Mouse (Mus musculus) neural tube, embryonic 12.5 days (tissue): ENCODE data around the gene Erbb3. TPM values are rescaled to one million over a fixed set of nuclear protein-coding genes. Genes with fewer than 3 reads are reported as not detected.
"Not testable (repeated sequence)": the region's sequence is repeated elsewhere in the genome, so short reads cannot be mapped to it uniquely, and the experiment has no call there.

Source experiments
- ATAC-seq: fragments of 200-750 bp; cut with Nextera tagmentation; 2 replicates; pipeline ENCODE4 v1.8.0; 2017; ENCODE audit warnings: low read depth, mild to moderate bottlenecking, moderate TSS enrichment, moderate library complexity; ENCODE audit not compliant: low FRiP score
- H3K27ac ChIP-seq: fragments of 300-500 bp; sonication (generic); 2 replicates; pipeline ENCODE4 v1.5.1; 2016
- H3K27me3 ChIP-seq: fragments of 300-500 bp; sonication (generic); replicated peaks from 2 replicates; pipeline ENCODE4 v1.6.1; 2016; ENCODE audit warnings: mild to moderate bottlenecking
- H3K36me3 ChIP-seq: fragments of 300-500 bp; sonication (generic); 2 replicates; pipeline ENCODE4 v1.6.1; 2016; ENCODE audit warnings: mild to moderate bottlenecking
- H3K4me1 ChIP-seq: fragments of 300-500 bp; sonication (generic); 2 replicates; pipeline ENCODE4 v1.6.1; 2016
- H3K4me2 ChIP-seq: fragments of 300-500 bp; sonication (generic); replicated peaks from 2 replicates; pipeline ENCODE4 v1.6.1; 2016; ENCODE audit warnings: mild to moderate bottlenecking
- H3K4me3 ChIP-seq: fragments of 300-500 bp; sonication (generic); 2 replicates; pipeline ENCODE4 v1.5.1; 2016
- H3K9ac ChIP-seq: fragments of 300-500 bp; sonication (generic); 2 replicates; pipeline ENCODE4 v1.6.1; 2016; ENCODE audit warnings: mild to moderate bottlenecking
- H3K9me3 ChIP-seq: fragments of 300-500 bp; sonication (generic); 2 replicates; pipeline ENCODE4 v1.6.1; 2016; ENCODE audit warnings: mild to moderate bottlenecking
- WGBS: fragments of 180-500 bp; shearing (Covaris S2); methylation state at CpG from one replicate; pipeline ENCODE4 v1.1.7; 2016; 5-methylcytosine and 5-hydroxymethylcytosine counted together
- polyA plus RNA-seq: library from polyadenylated mRNA; unstranded; fragments of >200 nt; fragmentation: Nextera tagmentation; extraction: Ambion mirVana; gene quantifications from 2 replicates; pipeline ENCODE4 v1.2.1, GENCODE M21; 2016

Erbb3 gene
- polyA plus RNA-seq, 1 experiment from 2014 or later: 16.0 TPM

- no peak for ATAC-seq
- no peaks in the 10 kb centered on the region for H3K36me3 ChIP-seq
- H3K9me3 ChIP-seq: no peaks in the 10 kb centered on the region
- no peak overlapping the region for H3K4me2 ChIP-seq
- H3K4me3 ChIP-seq: no peak overlapping the region
- WGBS: 90% methylated on average over 3 of the region's 3 CpGs
- no peak overlapping the region for H3K27ac ChIP-seq
- no peaks in the 10 kb centered on the region; the same call in 1 of the 2 replicates for H3K27me3 ChIP-seq
- H3K4me1 ChIP-seq: no peaks in the 10 kb centered on the region
- H3K9ac ChIP-seq: no peak overlapping the region
Measured at GRCm38 (mm10) chr10:128579298-128579697, 10.2 kb downstream of the Erbb3 start.

DNA sequence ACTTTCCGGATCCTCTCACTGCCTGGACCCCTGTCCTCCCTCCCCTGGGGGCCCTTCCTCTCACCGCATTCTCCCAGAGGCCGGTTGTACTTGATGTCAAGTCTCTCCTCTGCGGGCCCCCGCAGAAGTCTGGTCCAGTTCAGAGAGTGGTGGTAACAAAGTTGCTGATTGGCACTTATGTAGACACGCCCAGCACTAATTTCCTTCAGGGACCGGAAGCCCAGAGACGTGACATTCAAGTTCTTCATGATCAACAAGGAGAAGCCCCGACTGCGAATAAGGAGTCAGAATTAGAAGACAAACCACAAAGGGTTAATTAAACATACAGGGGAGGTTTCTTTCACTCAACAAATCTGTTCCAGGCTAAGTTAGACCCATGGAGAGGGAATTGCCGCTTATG lies 11.1 kb downstream of the Erbb3 start:
- Histone ChIP-seq H3K4me1 (no peaks in the 10 kb centered on the region), H3K9ac (no peak overlapping the region), H3K27me3 (no peaks in the 10 kb centered on the region), H3K4me2 (no peak overlapping the region), H3K9me3 (no peaks in the 10 kb centered on the region), H3K4me3 (no peak overlapping the region), H3K27ac (no peak overlapping the region), H3K36me3 (no peaks in the 10 kb centered on the region)
- ATAC-seq: no peak
- 79% methylated on average over 11 of the region's 11 CpGs for WGBS

GRCm38 (mm10) chr10:128575063-128575462 lies 14.4 kb downstream of the Erbb3 start:
- H3K4me1 ChIP-seq: no peaks in the 10 kb centered on the region
- ATAC-seq: no peak
- 89% methylated on average over 2 of the region's 2 CpGs for WGBS

GRCm38 (mm10) chr10:128565788-128566531 lies 23.5 kb downstream of the Erbb3 start, which contains the start of gene Pa2g4:
Gene Pa2g4, minus strand, starts transcription at chr10:128565987.
- ATAC-seq: peak; percentile 99
- WGBS: under 1% methylated on average over 58 of the region's 58 CpGs
- H3K9me3 ChIP-seq: no peaks in the 10 kb centered on the region

More at GRCm38 (mm10) chr10:128575063-128575462, 14.4 kb downstream of the Erbb3 start:
- Histone ChIP-seq H3K27ac (no peak overlapping the region), H3K4me2 (no peak overlapping the region), H3K36me3 (no peaks in the 10 kb centered on the region), H3K9ac (no peak overlapping the region), H3K27me3 (no peaks in the 10 kb centered on the region), H3K9me3 (no peaks in the 10 kb centered on the region), H3K4me3 (no peak overlapping the region)

GRCm38 (mm10) chr10:128565206-128565787 lies 24.2 kb downstream of the Erbb3 start:
- H3K36me3 ChIP-seq: peaks cover 33% of the 10 kb centered on the region
- WGBS: under 1% methylated on average over 46 of the region's 46 CpGs
- peak; percentile 60 for ATAC-seq
- H3K27ac ChIP-seq: peak overlapping the region; percentile 68
- peak overlapping the region; percentile 85 for H3K4me2 ChIP-seq
- no peaks in the 10 kb centered on the region for H3K27me3 ChIP-seq
- H3K9me3 ChIP-seq: no peaks in the 10 kb centered on the region
- peak overlapping the region; percentile 87 for H3K4me3 ChIP-seq
- peaks cover 19% of the 10 kb centered on the region for H3K4me1 ChIP-seq
- H3K9ac ChIP-seq: peak overlapping the region; percentile 83

More at GRCm38 (mm10) chr10:128565788-128566531, 23.5 kb downstream of the Erbb3 start, which contains the start of gene Pa2g4:
- H3K36me3 ChIP-seq: peaks cover 26% of the 10 kb centered on the region
- peak within 1 kb of the TSS; percentile 68 for H3K27ac ChIP-seq
- H3K4me3 ChIP-seq: peak within 1 kb of the TSS; percentile 87
- no peaks in the 10 kb centered on the region for H3K27me3 ChIP-seq
- H3K4me1 ChIP-seq: peaks cover 19% of the 10 kb centered on the region
- peak within 1 kb of the TSS; percentile 85 for H3K4me2 ChIP-seq
- peak within 1 kb of the TSS; percentile 83 for H3K9ac ChIP-seq

- no peak overlapping the region for H3K9ac ChIP-seq
- no peak for ATAC-seq
- peak overlapping the region; percentile 85; the same call in 1 of the 2 replicates for H3K4me2 ChIP-seq
- peaks cover 50% of the 10 kb centered on the region for H3K36me3 ChIP-seq
- no peaks in the 10 kb centered on the region for H3K9me3 ChIP-seq
- peaks cover 19% of the 10 kb centered on the region for H3K4me1 ChIP-seq
- H3K27me3 ChIP-seq: no peaks in the 10 kb centered on the region
- no peak overlapping the region for H3K27ac ChIP-seq
- no peak overlapping the region for H3K4me3 ChIP-seq
- WGBS: 94% methylated on average over 6 of the region's 6 CpGs
Measured at GRCm38 (mm10) chr10:128563544-128563943, 25.9 kb downstream of the Erbb3 start.

DNA sequence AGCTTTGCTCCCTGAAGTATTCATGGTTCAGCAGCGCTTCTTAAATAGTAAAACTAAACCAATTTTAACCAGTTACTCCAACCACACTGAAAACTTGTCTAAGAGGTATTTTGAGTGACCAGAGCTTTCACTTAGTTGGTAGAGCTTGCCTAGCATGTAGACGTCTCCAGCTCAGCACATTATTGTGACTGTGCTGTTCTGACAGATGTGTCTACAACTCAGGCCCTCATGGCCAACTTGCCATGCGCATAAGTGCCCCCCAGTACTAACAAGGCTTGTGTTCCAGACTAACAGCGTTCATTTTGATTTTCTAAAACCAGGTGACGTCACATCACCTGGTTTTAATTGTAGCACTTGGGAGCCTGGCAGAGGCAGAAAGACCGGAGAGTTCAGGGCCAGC lies 32.5 kb downstream of the Erbb3 start:
- Histone ChIP-seq H3K4me3 (no peak overlapping the region), H3K9me3 (no peaks in the 10 kb centered on the region), H3K36me3 (peaks cover 54% of the 10 kb centered on the region), H3K27me3 (no peaks in the 10 kb centered on the region), H3K4me1 (no peaks in the 10 kb centered on the region), H3K27ac (no peak overlapping the region), H3K9ac (no peak overlapping the region), H3K4me2 (no peak overlapping the region)
- ATAC-seq: no peak
- 90% methylated on average over 6 of the region's 6 CpGs for WGBS

DNA sequence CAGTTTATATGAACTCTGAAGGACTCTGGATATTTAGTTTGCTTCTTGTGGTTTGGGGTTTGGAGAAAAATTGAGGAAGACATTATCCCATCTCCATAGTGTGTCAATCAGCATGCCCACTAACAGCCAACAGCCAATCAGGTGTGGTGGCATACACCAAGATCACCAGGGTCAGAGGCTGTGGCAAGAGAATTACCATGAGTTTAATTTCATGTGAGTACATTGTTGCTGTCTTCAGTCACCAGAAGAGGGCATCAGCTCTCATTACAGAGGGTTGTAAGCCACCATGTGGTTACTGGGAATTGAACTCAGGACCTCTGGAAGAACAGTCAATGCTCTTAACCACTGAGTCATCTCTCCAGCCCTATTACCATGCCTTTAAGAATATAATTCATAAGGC lies 33.2 kb downstream of the Erbb3 start:
- Histone ChIP-seq H3K36me3 (peaks cover 47% of the 10 kb centered on the region), H3K27ac (no peak overlapping the region), H3K4me2 (no peak overlapping the region), H3K4me1 (no peaks in the 10 kb centered on the region), H3K27me3 (no peaks in the 10 kb centered on the region), H3K9ac (no peak overlapping the region), H3K9me3 (no peaks in the 10 kb centered on the region), H3K4me3 (no peak overlapping the region)
- no peak for ATAC-seq

GRCm38 (mm10) chr10:128555567-128555966 lies 33.9 kb downstream of the Erbb3 start:
- not testable (repeated sequence) for H3K4me2 ChIP-seq, H3K4me3 ChIP-seq, H3K27me3 ChIP-seq, H3K27ac ChIP-seq, H3K9me3 ChIP-seq, H3K4me1 ChIP-seq, ATAC-seq, H3K9ac ChIP-seq
- 97% methylated on average over 1 of the region's 1 CpGs for WGBS
- H3K36me3 ChIP-seq: peaks cover 40% of the 10 kb centered on the region

DNA sequence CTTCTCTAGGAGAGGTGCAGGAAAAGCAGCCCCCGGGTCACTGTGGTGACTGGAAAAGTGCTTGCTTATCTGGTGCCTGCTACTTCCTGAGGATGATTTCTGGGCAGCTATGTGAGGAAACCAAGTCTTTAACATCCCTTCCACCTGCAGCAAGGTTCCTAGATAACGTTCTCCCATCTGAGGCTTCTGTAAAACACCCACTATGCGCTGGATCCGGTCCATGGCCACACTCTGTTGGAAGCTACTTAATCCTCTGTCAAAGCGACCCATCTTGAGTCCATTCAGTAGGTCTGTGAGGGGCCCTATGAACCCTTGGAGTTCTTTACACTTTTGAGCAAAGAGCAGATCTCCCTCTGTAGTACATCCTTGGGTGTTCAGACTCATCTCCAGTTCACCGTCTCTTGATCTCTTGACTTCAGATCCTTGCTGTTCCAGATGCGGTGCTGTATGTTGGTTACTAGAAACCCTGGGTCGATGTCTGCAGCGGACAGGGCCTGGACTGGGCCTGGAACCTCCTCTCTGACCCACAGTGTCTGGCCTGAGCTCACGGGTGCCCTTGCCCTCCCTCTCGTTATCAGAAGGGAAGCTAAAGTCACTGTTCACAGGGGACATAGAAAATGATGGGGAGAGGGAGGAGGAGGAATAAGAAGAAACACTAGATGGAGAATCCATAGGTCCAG lies 39.2 kb downstream of the Erbb3 start:
- H3K4me2 ChIP-seq, H3K4me3 ChIP-seq, H3K36me3 ChIP-seq, H3K9me3 ChIP-seq, H3K27ac ChIP-seq, H3K9ac ChIP-seq, H3K4me1 ChIP-seq, ATAC-seq, H3K27me3 ChIP-seq: not testable (repeated sequence)
- 91% methylated on average over 11 of the region's 11 CpGs for WGBS

GRCm38 (mm10) chr10:128549682-128550057 lies 39.8 kb downstream of the Erbb3 start:
- not testable (repeated sequence) for H3K9me3 ChIP-seq, ATAC-seq, H3K36me3 ChIP-seq, H3K27me3 ChIP-seq, H3K9ac ChIP-seq, H3K27ac ChIP-seq, H3K4me3 ChIP-seq, H3K4me1 ChIP-seq
- peak overlapping the region; percentile 71; the same call in 1 of the 2 replicates for H3K4me2 ChIP-seq
- 71% methylated on average over 6 of the region's 6 CpGs for WGBS

GRCm38 (mm10) chr10:128548947-128549681 lies 40.3 kb downstream of the Erbb3 start, which contains the start of gene Rpl41:
Gene Rpl41, minus strand, starts transcription at chr10:128549305.
- H3K4me3 ChIP-seq: peak within 1 kb of the TSS; percentile 55
- peak within 1 kb of the TSS; percentile 71 for H3K4me2 ChIP-seq
- peak within 1 kb of the TSS; percentile 76 for H3K9ac ChIP-seq
- H3K27ac ChIP-seq: peak within 1 kb of the TSS; percentile 85
- ATAC-seq: peak; percentile 86
- peaks cover 15% of the 10 kb centered on the region for H3K36me3 ChIP-seq
- under 1% methylated on average over 31 of the region's 31 CpGs for WGBS
- no peaks in the 10 kb centered on the region for H3K27me3 ChIP-seq
- H3K4me1 ChIP-seq: peaks cover 10% of the 10 kb centered on the region; the same call in 1 of the 2 replicates
- H3K9me3 ChIP-seq: no peaks in the 10 kb centered on the region
